Mouse (Mus musculus) fibroblast of lung, adult 2 months (primary cell): ENCODE data around the gene Mcpt9.
"Not testable (repeated sequence)": the region's sequence is repeated elsewhere in the genome, so short reads cannot be mapped to it uniquely, and the experiment has no call there.

Source experiments
- DNase-seq: peaks from one replicate; pipeline ENCODE4 v3.0.0-alpha.2; 2011; ENCODE audit warnings: low read depth

The Mcpt9 gene

DNA sequence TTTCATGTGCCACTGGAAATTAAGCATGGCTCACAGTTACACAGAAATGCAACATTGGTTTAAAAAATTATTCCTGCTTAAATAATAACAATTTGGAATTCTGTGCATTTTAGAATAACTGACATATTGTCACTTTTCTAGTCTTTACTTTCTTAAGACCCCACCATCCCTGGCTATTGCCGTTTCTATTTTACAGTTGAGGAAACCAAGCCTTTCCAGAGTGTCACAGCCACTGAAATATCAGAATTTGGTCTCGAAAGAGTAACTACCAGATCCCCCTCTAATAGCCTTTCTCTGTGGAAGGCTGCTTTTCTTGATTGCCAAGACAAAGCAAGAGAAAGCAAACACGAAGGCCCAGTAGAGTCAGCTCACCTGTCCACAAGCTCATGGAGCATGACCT, at the start of gene Mcpt9:
Gene Mcpt9, minus strand, starts transcription at position 101 of the 400 bp plus-strand sequence.
- not testable (repeated sequence) for DNase-seq

DNA sequence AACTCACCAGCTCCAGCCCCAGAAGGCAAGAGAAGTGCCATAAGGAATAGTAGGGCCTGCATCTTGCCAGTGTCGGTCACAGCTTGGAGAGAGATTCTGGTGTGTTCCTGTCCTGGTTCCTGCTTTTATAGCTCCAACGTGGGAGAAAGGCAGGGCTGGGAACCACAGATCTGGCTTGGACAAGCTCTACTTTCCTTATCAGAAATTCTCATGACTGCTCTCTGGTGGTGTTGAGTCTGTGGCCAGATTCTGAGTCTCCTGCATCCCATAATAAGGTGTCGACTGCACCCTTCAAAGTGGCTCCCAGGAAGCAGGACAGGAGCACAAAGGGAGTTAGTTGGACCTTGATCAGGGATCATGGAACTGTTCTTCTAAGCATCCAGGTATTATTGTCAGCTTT, 31.9 kb upstream of the Mcpt9 start, which contains the start of gene Mcpt4:
Gene Mcpt4, minus strand, starts transcription at position 101 of the 400 bp plus-strand sequence.
- DNase-seq: not testable (repeated sequence)

DNA sequence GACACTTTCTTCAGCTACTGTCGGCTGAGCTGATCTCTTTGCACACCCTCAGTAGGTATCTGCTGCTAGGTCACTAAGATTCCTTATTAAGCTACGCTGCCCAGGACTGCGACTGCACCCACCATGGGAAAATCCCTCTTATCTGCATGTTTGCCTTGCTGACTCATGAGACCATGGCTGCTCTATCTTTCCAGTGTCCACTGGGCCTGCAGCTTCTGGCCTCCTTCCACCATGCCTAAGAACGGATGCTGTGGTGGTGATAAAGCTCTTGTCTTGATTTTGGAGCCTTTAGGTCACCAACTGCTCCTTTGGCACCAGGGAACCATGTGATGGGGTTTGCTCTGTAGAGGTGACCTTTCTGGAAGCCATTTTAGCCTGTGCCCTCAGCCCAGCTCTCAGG, 27.4 kb upstream of the Mcpt9 start:
- DNase-seq: no peak

DNA sequence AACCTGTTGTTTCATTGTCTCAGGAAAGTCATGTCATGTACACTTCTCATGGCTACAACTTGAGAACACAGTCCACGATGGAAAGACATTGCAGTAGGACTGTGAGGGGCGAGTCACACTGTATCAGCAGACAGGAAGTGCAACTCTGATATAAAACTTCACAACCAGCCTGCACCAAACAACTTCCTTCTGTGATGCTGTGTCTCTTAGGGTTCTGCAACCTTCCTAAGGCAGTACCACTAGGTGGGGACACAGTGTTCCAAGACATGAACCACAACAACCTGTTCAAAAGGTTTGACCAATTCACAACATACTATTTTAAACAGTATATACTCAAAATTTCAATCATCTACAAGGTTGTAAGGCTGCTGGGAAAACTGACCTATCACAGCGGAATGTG, 25.1 kb upstream of the Mcpt9 start:
- DNase-seq: no peak

DNA sequence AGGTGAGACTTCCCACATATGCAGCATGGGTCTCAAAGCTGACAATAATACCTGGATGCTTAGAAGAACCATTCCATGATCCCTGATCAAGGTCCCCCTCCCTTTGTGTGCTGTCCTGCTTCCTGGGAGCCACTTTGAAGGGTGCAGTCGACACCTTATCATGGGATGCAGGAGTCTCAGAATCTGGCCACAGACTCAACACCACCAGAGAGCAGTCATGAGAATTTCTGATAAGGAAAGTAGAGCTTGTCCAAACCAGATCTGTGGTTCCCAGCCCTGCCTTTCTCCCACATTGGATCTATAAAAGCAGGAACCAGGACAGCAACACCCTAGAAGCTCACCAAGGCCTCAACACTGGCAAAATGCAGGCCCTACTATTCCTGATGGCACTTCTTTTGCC, 11.5 kb upstream of the Mcpt9 start, which contains the start of gene Mcpt2:
Gene Mcpt2, plus strand, starts transcription at position 250 of the 400 bp plus-strand sequence.
- not testable (repeated sequence) for DNase-seq

GRCm38 (mm10) chr14:56034433-56034832, 4.1 kb upstream of the Mcpt9 start:
- DNase-seq: peak; percentile 19

DNA sequence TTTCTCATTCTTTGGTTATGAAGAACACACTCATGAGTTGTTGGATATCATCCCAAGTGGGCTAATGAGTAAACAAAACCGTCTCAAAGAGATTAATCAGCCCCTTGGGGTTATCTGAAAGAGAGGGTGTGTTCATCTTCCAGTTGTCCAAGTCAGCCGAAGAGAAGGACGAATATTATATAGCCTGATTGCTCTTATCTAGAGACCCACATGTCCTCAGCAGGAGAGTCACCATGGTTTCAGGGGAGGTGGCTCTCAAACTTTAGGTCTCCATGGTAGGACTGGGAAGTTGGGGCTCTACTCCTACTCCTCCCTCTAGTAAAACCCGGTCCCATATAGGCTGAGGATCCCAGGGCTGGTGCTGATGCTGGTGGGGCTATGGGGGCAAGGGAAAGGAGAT, 9.0 kb downstream of the Mcpt9 start:
- DNase-seq: not testable (repeated sequence)

GRCm38 (mm10) chr14:56019446-56019845, 10.8 kb downstream of the Mcpt9 start:
- peak; percentile 24 for DNase-seq

DNA sequence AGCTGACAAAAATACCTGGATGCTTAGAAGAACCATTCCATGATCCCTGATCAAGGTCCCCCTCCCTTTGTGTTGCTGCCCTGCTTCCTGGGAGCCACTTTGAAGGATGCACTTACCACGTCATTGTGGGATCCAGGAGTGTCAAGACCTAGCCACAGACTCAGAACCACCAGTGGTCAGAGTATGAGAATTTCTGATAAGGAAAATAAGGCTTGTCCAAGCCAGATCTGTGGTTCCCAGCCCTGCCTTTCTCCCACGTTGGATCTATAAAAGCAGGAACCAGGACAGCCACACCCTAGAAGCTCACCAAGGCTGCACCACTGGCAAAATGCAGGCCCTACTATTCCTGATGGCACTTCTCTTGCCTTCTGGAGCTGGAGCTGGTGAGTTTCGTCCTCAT, 12.6 kb downstream of the Mcpt9 start, which contains the start of gene Mcpt1:
Gene Mcpt1, plus strand, starts transcription at position 301 of the 400 bp plus-strand sequence.
- not testable (repeated sequence) for DNase-seq

DNA sequence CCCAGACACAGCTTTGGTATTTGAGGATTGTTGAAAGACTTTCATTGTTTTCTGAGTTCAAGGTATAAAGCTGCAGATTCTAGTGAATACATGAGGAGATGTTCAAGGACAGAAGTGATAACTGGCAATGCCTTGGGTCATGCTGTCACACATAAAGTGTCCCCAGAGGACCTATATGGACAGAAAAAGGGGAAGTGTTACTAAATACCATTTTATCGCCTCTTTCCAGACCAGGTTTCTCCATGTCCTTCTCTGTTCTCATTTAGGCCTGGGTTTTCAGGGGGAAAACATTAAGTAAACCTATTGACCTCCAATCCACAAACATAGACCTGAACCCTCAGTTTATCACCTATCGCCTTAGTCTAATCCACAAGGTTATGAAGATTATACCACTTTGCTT, 16.4 kb downstream of the Mcpt9 start:
- DNase-seq: no peak

GRCm38 (mm10) chr14:56013147-56013546, 17.1 kb downstream of the Mcpt9 start:
- DNase-seq: no peak

DNA sequence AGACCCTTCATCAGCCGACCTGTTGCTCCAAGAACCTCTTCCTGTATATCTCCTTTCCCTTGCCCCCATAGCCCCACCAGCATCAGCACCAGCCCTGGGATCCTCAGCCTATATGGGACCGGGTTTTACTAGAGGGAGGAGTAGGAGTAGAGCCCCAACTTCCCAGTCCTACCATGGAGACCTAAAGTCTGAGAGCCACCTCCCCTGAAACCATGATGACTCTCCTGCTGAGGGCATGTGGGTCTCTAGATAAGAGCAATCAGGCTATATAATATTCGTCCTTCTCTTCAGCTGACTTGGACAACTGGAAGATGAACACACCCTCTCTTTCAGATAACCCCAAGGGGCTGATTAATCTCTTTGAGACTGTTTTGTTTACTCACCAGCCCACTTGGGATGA, 42.8 kb downstream of the Mcpt9 start:
- not testable (repeated sequence) for DNase-seq
